Mouse (Mus musculus) C2C12 (cell line): Measurements from ENCODE around the gene Pycr1. TPM values are rescaled to one million over a fixed set of nuclear protein-coding genes. Genes with fewer than 3 reads are reported as not detected.
"Not testable (repeated sequence)": the region's sequence is repeated elsewhere in the genome, so short reads cannot be mapped to it uniquely, and the experiment has no call there.

Experiments used
- H3K27me3 ChIP-seq: one replicate; pipeline ENCODE4 v1.6.1; 2011; ENCODE audit not compliant: control insufficient read depth, insufficient read depth, insufficient read length
- H3K36me3 ChIP-seq: one replicate; pipeline ENCODE4 v1.6.1; 2011; ENCODE audit not compliant: control insufficient read depth, insufficient read depth
- H3K4me3 ChIP-seq: one replicate; pipeline ENCODE4 v1.5.1; 2011; ENCODE audit warnings: mild to moderate bottlenecking, control low read depth; ENCODE audit not compliant: poor library complexity, insufficient read depth, severe bottlenecking
- H3K79me2 ChIP-seq: one replicate; pipeline ENCODE4 v1.6.1; 2011; ENCODE audit not compliant: control insufficient read depth, insufficient read depth
- H3K79me3 ChIP-seq: one replicate; pipeline ENCODE4 v1.6.1; 2011; ENCODE audit warnings: low read depth, control low read depth
- H3ac ChIP-seq: one replicate; pipeline ENCODE3; 2011; ENCODE audit warnings: low read depth; ENCODE audit not compliant: control insufficient read depth, insufficient read length
- CEBPB ChIP-seq: IDR thresholded peaks from one replicate; pipeline ENCODE4 v1.6.1; 2011; ENCODE audit warnings: low read depth, mild to moderate bottlenecking, control low read depth, moderate library complexity
- CTCF ChIP-seq: IDR thresholded peaks from one replicate; pipeline ENCODE4 v1.5.1; 2011; ENCODE audit not compliant: control insufficient read depth, insufficient read depth, insufficient read length
- FOSL1 ChIP-seq: IDR thresholded peaks from one replicate; pipeline ENCODE4 v1.8.0; 2011; ENCODE audit warnings: mild to moderate bottlenecking, low read length; ENCODE audit not compliant: poor library complexity, insufficient read depth, severe bottlenecking
- MAX ChIP-seq: IDR thresholded peaks from one replicate; pipeline ENCODE4 v1.6.1; 2011; ENCODE audit warnings: mild to moderate bottlenecking, control low read depth
- MYOD1 ChIP-seq: IDR thresholded peaks from one replicate; pipeline ENCODE4 v1.6.1; 2011; ENCODE audit warnings: low read depth; ENCODE audit not compliant: control insufficient read depth, insufficient read length
- MYOG ChIP-seq: IDR thresholded peaks from one replicate; pipeline ENCODE4 v1.6.1; 2011; ENCODE audit not compliant: control insufficient read depth, insufficient read length; ENCODE audit errors: extremely low read depth
- USF1 ChIP-seq: IDR thresholded peaks from one replicate; pipeline ENCODE4 v1.6.1; 2011; ENCODE audit warnings: low read depth, mild to moderate bottlenecking, control low read depth, moderate library complexity
- polyA plus RNA-seq: library from polyadenylated mRNA; unstranded; fragments of >200 nt; fragmentation: generic; extraction: Trizol; gene quantifications from one replicate; pipeline ENCODE4 v1.2.1, GENCODE M21; 2012; ENCODE audit warnings: missing spikeins

The Pycr1 gene
- polyA plus RNA-seq, 1 experiment = 16.1 TPM

GRCm38 (mm10) chr11:120683536-120683935 lies 40.0 kb upstream of the Pycr1 start:
- no peaks in the 10 kb centered on the region for H3K27me3 ChIP-seq
- TF ChIP-seq CTCF = no peak
- TF ChIP-seq USF1 = no peak
- TF ChIP-seq FOSL1 = no peak
- TF ChIP-seq MAX = peak; percentile 21
- peaks cover 7% of the 10 kb centered on the region for H3K79me3 ChIP-seq
- H3K4me3 ChIP-seq = no peak overlapping the region
- no peak overlapping the region for H3ac ChIP-seq
- H3K36me3 ChIP-seq = peaks cover 61% of the 10 kb centered on the region
- peaks cover 16% of the 10 kb centered on the region for H3K79me2 ChIP-seq

DNA sequence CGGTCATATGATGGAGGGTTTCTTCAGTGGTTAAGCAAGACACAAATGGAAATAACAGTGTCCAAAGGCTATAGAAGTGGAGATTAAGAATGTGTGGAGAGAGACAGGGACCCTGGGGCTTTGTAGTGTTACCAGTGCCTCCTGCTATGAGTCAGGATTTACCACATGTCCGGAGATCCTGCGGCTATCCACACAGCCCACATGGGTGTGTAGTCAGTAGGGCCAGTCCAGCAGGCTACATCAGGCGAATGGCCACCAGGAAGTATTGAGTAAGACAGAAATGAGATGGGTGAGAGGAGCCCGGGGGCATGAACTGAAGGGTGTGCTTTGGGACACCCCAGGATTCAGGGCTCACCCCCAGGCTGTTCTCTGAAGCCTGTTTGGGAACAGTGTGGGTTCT lies 39.1 kb upstream of the Pycr1 start:
- peaks cover 63% of the 10 kb centered on the region for H3K36me3 ChIP-seq
- peak; percentile 69 for TF ChIP-seq CEBPB
- no peak for TF ChIP-seq MYOD1
- TF ChIP-seq USF1 = peak; percentile 28
- peak; percentile 86 for TF ChIP-seq MAX
- TF ChIP-seq FOSL1 = peak; percentile 44
- no peak for TF ChIP-seq CTCF
- TF ChIP-seq MYOG = no peak

DNA sequence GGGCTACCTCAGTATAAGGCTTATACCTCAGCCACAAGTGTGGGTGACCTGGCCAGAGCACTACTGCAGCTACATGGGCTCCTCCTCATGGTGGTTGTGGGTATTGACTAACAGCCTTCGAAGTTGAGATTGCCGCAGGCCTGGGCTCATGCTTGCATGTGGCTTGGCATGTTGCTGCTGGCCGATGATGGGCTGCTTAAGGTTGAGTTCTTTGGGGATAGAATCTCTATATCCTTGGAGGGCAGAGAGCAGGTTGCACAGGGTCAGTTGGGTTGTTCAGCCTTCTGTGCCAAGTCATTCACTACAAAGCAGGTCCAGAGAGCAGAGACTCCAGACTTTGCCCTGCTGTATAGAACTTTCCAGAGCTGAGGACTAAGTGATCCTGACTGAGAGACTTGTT lies 36.3 kb upstream of the Pycr1 start:
- Histone ChIP-seq H3K79me2 (peaks cover 38% of the 10 kb centered on the region), H3K79me3 (peaks cover 5% of the 10 kb centered on the region), H3K27me3 (no peaks in the 10 kb centered on the region), H3ac (no peak overlapping the region), H3K36me3 (peaks cover 51% of the 10 kb centered on the region), H3K4me3 (no peak overlapping the region)
- TF ChIP-seq FOSL1 (no peak), MYOG (no peak), MYOD1 (no peak), USF1 (no peak), MAX (no peak), CTCF (no peak)

More for the DNA sequence above, 39.1 kb upstream of the Pycr1 start:
- peaks cover 16% of the 10 kb centered on the region for H3K79me2 ChIP-seq
- H3ac ChIP-seq = no peak overlapping the region
- peaks cover 7% of the 10 kb centered on the region for H3K79me3 ChIP-seq
- no peaks in the 10 kb centered on the region for H3K27me3 ChIP-seq
- no peak overlapping the region for H3K4me3 ChIP-seq

GRCm38 (mm10) chr11:120676951-120677350 lies 33.4 kb upstream of the Pycr1 start:
- Histone ChIP-seq H3ac (no peak overlapping the region), H3K36me3 (peaks cover 43% of the 10 kb centered on the region)
- no peak for TF ChIP-seq MYOG
- no peak for TF ChIP-seq MYOD1
- TF ChIP-seq CEBPB = no peak
- TF ChIP-seq MAX = no peak
- TF ChIP-seq CTCF = no peak
- no peak for TF ChIP-seq USF1
- TF ChIP-seq FOSL1 = no peak

DNA sequence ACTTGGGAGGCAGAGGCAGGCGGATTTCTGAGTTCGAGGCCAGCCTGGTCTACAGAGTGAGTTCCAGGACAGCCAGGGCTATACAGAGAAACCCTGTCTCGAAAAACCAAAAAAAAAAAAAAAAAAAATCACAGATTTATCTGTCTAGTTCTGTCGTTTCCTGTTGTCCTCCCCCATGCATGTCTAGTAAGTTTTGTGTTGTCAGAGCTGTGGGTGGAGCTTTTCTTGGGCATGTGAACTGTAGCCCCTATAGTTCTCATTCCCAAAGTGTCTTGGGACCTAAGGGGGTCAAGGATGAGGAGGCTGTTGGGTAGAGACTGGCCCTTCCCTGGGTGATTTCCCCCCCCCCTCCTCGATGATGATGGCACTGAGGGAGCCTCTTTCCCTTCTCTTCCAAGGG lies 32.3 kb upstream of the Pycr1 start:
- not testable (repeated sequence) for H3K79me3 ChIP-seq, H3ac ChIP-seq, H3K27me3 ChIP-seq, H3K4me3 ChIP-seq
- Histone ChIP-seq H3K79me2 (peaks cover 37% of the 10 kb centered on the region), H3K36me3 (peaks cover 40% of the 10 kb centered on the region)

More at GRCm38 (mm10) chr11:120676951-120677350, 33.4 kb upstream of the Pycr1 start:
- peaks cover 37% of the 10 kb centered on the region for H3K79me2 ChIP-seq
- no peaks in the 10 kb centered on the region for H3K79me3 ChIP-seq
- no peak overlapping the region for H3K4me3 ChIP-seq
- no peaks in the 10 kb centered on the region for H3K27me3 ChIP-seq

DNA sequence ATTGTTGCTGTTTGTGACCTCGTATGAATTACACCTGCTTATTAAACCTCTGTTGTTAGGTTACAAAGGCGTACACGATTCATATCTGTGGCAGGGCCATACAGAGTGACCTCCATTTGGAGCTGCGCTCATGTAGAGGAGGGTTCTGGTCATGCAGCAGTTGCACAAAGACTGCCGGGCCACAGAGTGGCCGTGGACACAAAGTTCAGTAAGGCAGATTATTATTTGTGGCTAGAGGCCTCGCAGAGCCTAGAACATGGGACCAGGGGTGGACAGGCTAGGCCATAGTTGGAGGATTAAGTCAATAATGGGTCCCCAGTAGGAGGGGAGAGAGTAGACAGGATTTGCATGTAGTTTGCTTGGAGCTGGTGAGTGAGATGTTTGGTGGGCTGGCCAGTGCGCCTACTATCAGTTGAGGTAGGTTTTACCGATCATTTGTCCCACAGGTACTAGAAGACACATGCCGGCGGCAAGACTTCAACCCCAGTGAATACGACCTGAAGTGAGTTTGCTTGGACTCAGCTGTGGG lies 30.1 kb upstream of the Pycr1 start:
- Histone ChIP-seq H3K79me3 (no peaks in the 10 kb centered on the region), H3K27me3 (no peaks in the 10 kb centered on the region), H3K36me3 (peaks cover 18% of the 10 kb centered on the region), H3ac (peak overlapping the region; percentile 80), H3K4me3 (peak overlapping the region; percentile 48), H3K79me2 (peaks cover 37% of the 10 kb centered on the region)
- TF ChIP-seq CEBPB (no peak), MYOD1 (no peak), CTCF (no peak), MAX (no peak), MYOG (no peak), FOSL1 (no peak), USF1 (no peak)
